Mouse (Mus musculus) thymus, postnatal 10 days (tissue): ENCODE data around the gene Gm5725.
"Not testable (repeated sequence)": the region's sequence is repeated elsewhere in the genome, so short reads cannot be mapped to it uniquely, and the experiment has no call there.

Experiments used
- DNase-seq, 2 experiments: peaks; one replicate each; pipeline ENCODE4 v3.0.0; 2021; ENCODE audit warnings: low spot score in 2 of 2

Gm5725 gene

DNA sequence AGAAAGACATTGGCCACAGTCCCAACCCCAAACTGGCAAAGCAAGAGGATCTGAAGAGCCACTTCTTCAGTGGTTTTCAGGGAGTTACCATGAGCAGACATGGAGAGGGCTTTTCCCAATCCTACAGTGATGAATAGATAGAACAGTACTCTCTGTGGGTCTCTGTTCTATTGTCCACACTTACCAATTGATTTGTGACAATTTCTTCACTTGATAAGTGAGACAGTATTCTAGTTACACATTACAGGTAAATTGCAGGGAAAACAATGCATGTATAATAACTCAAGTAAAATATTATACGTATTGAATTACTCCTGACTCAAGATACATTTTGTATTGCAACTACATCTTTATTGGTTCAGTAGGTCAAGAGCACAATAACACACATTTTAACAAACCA lies at the start of gene Gm5725:
Gene Gm5725 (minus strand): TSS at position 101 of the 400 bp plus-strand sequence.
- DNase-seq: not testable (repeated sequence)

DNA sequence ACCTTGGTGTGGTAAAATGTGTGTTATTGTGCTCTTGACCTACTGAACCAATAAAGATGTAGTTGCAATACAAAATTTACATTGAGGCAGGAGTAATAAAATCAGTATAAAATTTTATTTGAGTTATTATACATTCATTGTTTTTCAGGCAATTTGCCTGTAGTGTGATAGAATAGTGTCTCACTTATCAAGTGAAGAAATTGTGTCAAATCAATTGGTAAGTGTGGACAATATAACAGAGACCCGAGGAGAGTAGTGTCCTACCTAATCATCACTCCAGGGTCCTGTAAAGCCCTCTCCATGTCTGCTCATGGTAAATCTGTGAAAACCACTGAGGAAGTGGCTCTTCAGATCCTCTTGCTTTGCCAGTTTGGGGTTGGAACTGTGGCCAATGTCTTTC lies 12.0 kb downstream of the Gm5725 start, which contains the start of gene Vmn1r135:
Gene Vmn1r135 (plus strand): TSS at position 301 of the 400 bp plus-strand sequence.
- not testable (repeated sequence) for DNase-seq

DNA sequence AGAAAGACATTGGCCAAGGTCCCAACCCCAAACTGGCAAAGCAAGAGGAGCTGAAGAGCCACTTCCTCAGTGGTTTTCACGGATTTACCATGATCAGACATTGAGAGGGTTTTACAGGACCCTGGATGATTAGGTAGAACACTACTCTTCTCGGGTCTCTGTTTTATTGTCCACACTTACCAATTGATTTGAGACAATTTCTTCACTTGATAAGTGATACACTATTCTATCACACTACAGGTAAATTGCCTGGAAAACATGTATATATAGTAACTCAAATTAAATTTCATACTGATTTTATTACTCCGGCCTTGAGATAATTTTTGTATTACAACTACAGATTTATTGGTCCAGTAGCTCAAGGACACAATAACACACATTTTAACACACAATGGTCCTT lies 47.4 kb downstream of the Gm5725 start, which contains the start of gene Gm4177:
Gene Gm4177 (minus strand): TSS at position 101 of the 400 bp plus-strand sequence.
- DNase-seq: not testable (repeated sequence)
